8 mouse cellular contexts compared by ENCODE assay signal in the genomic region with DNA sequence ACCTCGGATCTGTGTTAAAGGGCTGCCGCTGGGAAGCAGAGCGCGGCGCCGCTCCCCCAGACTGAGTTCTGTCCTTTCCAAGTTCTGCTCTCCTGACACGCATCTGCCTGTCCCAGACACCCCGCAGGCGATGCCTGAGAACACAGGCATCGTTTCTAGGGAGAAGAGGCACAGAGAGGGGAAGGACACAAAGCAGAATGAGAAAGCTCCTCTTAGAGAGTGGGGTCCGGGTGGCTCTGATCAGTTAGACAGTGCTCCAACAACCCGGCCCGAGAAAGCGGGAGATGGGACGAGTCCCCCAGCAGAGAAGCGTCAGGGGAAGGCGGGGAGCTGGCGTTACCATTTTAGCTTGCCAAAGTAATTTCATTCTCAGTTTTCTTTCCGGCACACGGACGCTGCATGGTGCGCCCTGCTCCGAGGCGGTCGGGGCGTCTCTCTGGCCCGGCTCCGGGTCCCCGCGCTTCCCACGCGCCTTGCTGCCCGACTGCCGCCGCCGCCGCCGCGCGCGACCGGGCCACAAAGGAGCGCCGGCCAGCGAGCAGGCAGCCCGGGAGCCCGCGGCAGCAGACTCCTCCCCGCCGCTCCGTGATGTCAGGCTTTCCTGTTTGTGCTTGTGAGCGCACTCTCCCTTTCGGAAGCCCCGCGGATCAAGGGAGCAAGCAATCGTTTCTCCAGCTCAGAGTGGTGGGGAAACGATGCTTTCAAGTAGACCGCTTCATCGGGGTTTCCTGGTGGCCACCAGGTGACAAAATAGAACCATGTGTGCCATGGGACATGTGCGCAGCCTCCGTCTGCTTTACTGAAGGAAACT.
DNase-seq lines count a peak whose midpoint lies in the region; ATAC-seq and TF ChIP-seq lines count a peak whose summit lies in the region.

No protein-coding gene starts in this region.

- no peaks in the 10 kb centered on the region for H3K27me3 ChIP-seq in embryonic facial prominence, embryonic 11.5 days (ENCODE audit: control insufficient read depth, insufficient read depth, low read length)
- no peaks in the 10 kb centered on the region for H3K27me3 ChIP-seq in heart, embryonic 11.5 days (ENCODE audit: control insufficient read depth, insufficient read depth, low read length)
- peaks cover 41% of the 10 kb centered on the region for H3K27me3 ChIP-seq in liver, embryonic 14.5 days (ENCODE audit: control insufficient read depth, insufficient read depth, low read length)
- H3K27me3 ChIP-seq in stomach, embryonic 16.5 days (ENCODE audit: control insufficient read depth, insufficient read depth, low read length), result no peaks in the 10 kb centered on the region

- DNase-seq in 3134 (ENCODE audit: extremely low read depth, insufficient read length, low spot score), result peak; percentile 59
- peak; percentile 84 for DNase-seq in adrenal gland, postnatal 14 days
- peak; percentile 87 for DNase-seq in embryonic facial prominence, embryonic 11.5 days (ENCODE audit: low spot score)
- peak; percentile 84 for DNase-seq in kidney, adult 9 months
- DNase-seq in liver, embryonic 14.5 days (ENCODE audit: low read depth in 3 of 3, low spot score in 3 of 3), result no peak
- DNase-seq in natural killer cell, adult 2 months (ENCODE audit: low spot score in 2 of 2), result peak; percentile 49 to 51

- H3K27ac ChIP-seq in embryonic facial prominence, embryonic 11.5 days (replicated peaks; ENCODE audit: low read depth, low read length), result peak overlapping the region; percentile 29; the same call in 1 of the 2 replicates
- H3K27ac ChIP-seq in heart, embryonic 11.5 days (ENCODE audit: low read depth, low read length), result peak overlapping the region; percentile 96
- no peak overlapping the region for H3K27ac ChIP-seq in liver, embryonic 14.5 days
- H3K27ac ChIP-seq in stomach, embryonic 16.5 days (ENCODE audit: low read length), result peak overlapping the region; percentile 93

- H3K36me3 ChIP-seq in embryonic facial prominence, embryonic 11.5 days (replicated peaks; ENCODE audit: control insufficient read depth, insufficient read depth, low read depth, low read length), result no peaks in the 10 kb centered on the region
- no peaks in the 10 kb centered on the region for H3K36me3 ChIP-seq in heart, embryonic 11.5 days (ENCODE audit: control insufficient read depth, insufficient read depth, low read length)
- H3K36me3 ChIP-seq in liver, embryonic 14.5 days (replicated peaks; ENCODE audit: control insufficient read depth, insufficient read depth, low read depth), result no peaks in the 10 kb centered on the region
- no peaks in the 10 kb centered on the region for H3K36me3 ChIP-seq in stomach, embryonic 16.5 days (ENCODE audit: control insufficient read depth, insufficient read depth, low read length)

- H3K4me2 ChIP-seq in embryonic facial prominence, embryonic 11.5 days (ENCODE audit: low read depth, low read length), result peak overlapping the region; percentile 62
- peak overlapping the region; percentile 69 for H3K4me2 ChIP-seq in heart, embryonic 11.5 days
- H3K4me2 ChIP-seq in liver, embryonic 14.5 days (ENCODE audit: low read depth), result peak overlapping the region; percentile 40
- H3K4me2 ChIP-seq in stomach, embryonic 16.5 days (ENCODE audit: low read depth, low read length), result peak overlapping the region; percentile 74

- peak; percentile 81 for ATAC-seq in embryonic facial prominence, embryonic 11.5 days (replicated peaks; ENCODE audit: insufficient number of reproducible peaks, low FRiP score, low TSS enrichment, low read depth)
- peak; percentile 69 for ATAC-seq in heart, embryonic 11.5 days (replicated peaks; ENCODE audit: insufficient number of reproducible peaks, low FRiP score, low TSS enrichment)
- ATAC-seq in liver, embryonic 14.5 days (ENCODE audit: insufficient read depth), result peak; percentile 54
- ATAC-seq in stomach, embryonic 16.5 days (ENCODE audit: insufficient read depth, low FRiP score), result peak; percentile 86

- peak overlapping the region; percentile 58 for H3K4me3 ChIP-seq in embryonic facial prominence, embryonic 11.5 days (ENCODE audit: low read depth, low read length)
- peak overlapping the region; percentile 73 for H3K4me3 ChIP-seq in heart, embryonic 11.5 days (ENCODE audit: low read depth, low read length)
- H3K4me3 ChIP-seq in liver, embryonic 14.5 days (ENCODE audit: insufficient read depth in 1 of 2, low read depth in 2 of 2, low read length in 2 of 2), result peak overlapping the region; percentile 43 to 71
- peak overlapping the region; percentile 69 for H3K4me3 ChIP-seq in stomach, embryonic 16.5 days (replicated peaks; ENCODE audit: low read length)

- no peak for TF ChIP-seq EP300 in liver, embryonic 14.5 days (IDR thresholded peaks at IDR 0.05; ENCODE audit: low read depth)

- no peaks in the 10 kb centered on the region; the same call in 1 of the 2 replicates for H3K4me1 ChIP-seq in embryonic facial prominence, embryonic 11.5 days (ENCODE audit: control insufficient read depth, insufficient read depth, low read length)
- peaks cover 42% of the 10 kb centered on the region for H3K4me1 ChIP-seq in heart, embryonic 11.5 days (ENCODE audit: control insufficient read depth, insufficient read depth, low read length)
- H3K4me1 ChIP-seq in liver, embryonic 14.5 days (replicated peaks; ENCODE audit: control insufficient read depth in 2 of 2, insufficient read depth in 2 of 2, low read length in 1 of 2), result peaks cover 0 to 2% of the 10 kb centered on the region in 2 experiments; a peak in 1 of 4 replicates
- peaks cover 15% of the 10 kb centered on the region; the same call in 1 of the 2 replicates for H3K4me1 ChIP-seq in stomach, embryonic 16.5 days (ENCODE audit: control insufficient read depth, insufficient read depth, low read length)

- 0% methylated on average over 53 of the region's 61 CpGs for WGBS in embryonic facial prominence, embryonic 11.5 days
- WGBS in heart, embryonic 11.5 days (ENCODE audit: insufficient replicate concordance), result under 1% methylated on average over 61 of the region's 61 CpGs
- 2% methylated on average over 61 of the region's 61 CpGs for WGBS in liver, embryonic 14.5 days (ENCODE audit: insufficient replicate concordance)
- WGBS in stomach, embryonic 16.5 days, result under 1% methylated on average over 61 of the region's 61 CpGs

- H3K9me3 ChIP-seq in embryonic facial prominence, embryonic 11.5 days (replicated peaks; ENCODE audit: control insufficient read depth, low read length), result no peaks in the 10 kb centered on the region
- H3K9me3 ChIP-seq in heart, embryonic 11.5 days (replicated peaks; ENCODE audit: control insufficient read depth, low read length), result no peaks in the 10 kb centered on the region
- H3K9me3 ChIP-seq in liver, embryonic 14.5 days (ENCODE audit: control insufficient read depth, low read length), result no peaks in the 10 kb centered on the region
- no peaks in the 10 kb centered on the region for H3K9me3 ChIP-seq in stomach, embryonic 16.5 days (replicated peaks; ENCODE audit: control insufficient read depth, low read length)

- H3K9ac ChIP-seq in embryonic facial prominence, embryonic 11.5 days (replicated peaks; ENCODE audit: low read length), result peak overlapping the region; percentile 79
- H3K9ac ChIP-seq in heart, embryonic 11.5 days (ENCODE audit: low read depth, low read length), result peak overlapping the region; percentile 87
- H3K9ac ChIP-seq in liver, embryonic 14.5 days (replicated peaks), result peak overlapping the region; percentile 29
- H3K9ac ChIP-seq in stomach, embryonic 16.5 days (ENCODE audit: low read length), result peak overlapping the region; percentile 85

- TF ChIP-seq CTCF in liver, embryonic 14.5 days (IDR thresholded peaks at IDR 0.05; ENCODE audit: low read depth), result no peak

Comparison
In these comparisons a context has a peak if more than half of its experiments do, and no peak if none do; other contexts are left out.
1. DNase-seq: peak in 3134 (single experiment), adrenal gland, postnatal 14 days (single experiment), embryonic facial prominence, embryonic 11.5 days (single experiment), kidney, adult 9 months (single experiment) and natural killer cell, adult 2 months (2 of 2); none in liver, embryonic 14.5 days (0 of 3).
2. H3K9ac ChIP-seq: peak in every context shown above with its lines; median percentile 87 in heart, embryonic 11.5 days; 85 in stomach, embryonic 16.5 days; 79 in embryonic facial prominence, embryonic 11.5 days; 29 in liver, embryonic 14.5 days.
3. Peak in every context shown above with its lines, with median percentiles within 50 percentile points of each other: ATAC-seq, H3K4me2 ChIP-seq and H3K4me3 ChIP-seq.